Mouse (Mus musculus) liver, postnatal 0 days (tissue): Measurements from ENCODE around the gene St5.

ENCODE experiments used
- CTCF ChIP-seq: sonication (generic); IDR thresholded peaks from 2 replicates; pipeline ENCODE4 v1.5.1; 2016; ENCODE audit warnings: antibody characterized with exemption, low read depth
- EP300 ChIP-seq: IDR thresholded peaks from 2 replicates; pipeline ENCODE4 v1.6.1; 2016; ENCODE audit warnings: antibody characterized with exemption, low read depth, mild to moderate bottlenecking

- TF ChIP-seq CTCF (no peak), EP300 (no peak)
These were observed 162.5 kb downstream of the St5 start for GRCm38 (mm10) chr7:109540902-109541301.
